Mouse (Mus musculus): ENCODE results near the gene Gm20388. TPM values are rescaled to one million over a fixed set of nuclear protein-coding genes. Genes with fewer than 3 reads are reported as not detected.
"Not testable (repeated sequence)": the region's sequence is repeated elsewhere in the genome, so short reads cannot be mapped to it uniquely, and the experiment has no call there.

Gm20388 gene
- polyA plus RNA-seq, 1 experiment: not detected

- TF ChIP-seq CTCF (IDR thresholded peaks at IDR 0.05; ENCODE audit: insufficient read depth, low read depth, low read length): no peak
- H3K27ac ChIP-seq (ENCODE audit: insufficient read depth, low read depth, low read length): no peak overlapping the region
- no peak overlapping the region for H3K4me3 ChIP-seq (ENCODE audit: insufficient read depth, low read depth, low read length)
- H3K4me1 ChIP-seq (ENCODE audit: control insufficient read depth, insufficient read depth, low read length): peaks cover 12% of the 10 kb centered on the region
- 27% methylated on average over 16 of the region's 16 CpGs for WGBS
Observed at GRCm38 (mm10) chr8:121129265-121129940, 1218.8 kb downstream of the Gm20388 start.

- no peak overlapping the region for H3K27ac ChIP-seq (ENCODE audit: insufficient read depth, low read depth, low read length)
- H3K4me3 ChIP-seq (ENCODE audit: insufficient read depth, low read depth, low read length): no peak overlapping the region
- peaks cover 12% of the 10 kb centered on the region for H3K4me1 ChIP-seq (ENCODE audit: control insufficient read depth, insufficient read depth, low read length)
- TF ChIP-seq POLR2A (IDR thresholded peaks at IDR 0.05; ENCODE audit: insufficient read depth, low read depth, low read length): no peak
- TF ChIP-seq CTCF (IDR thresholded peaks at IDR 0.05; ENCODE audit: insufficient read depth, low read depth, low read length): no peak
- 34% methylated on average over 5 of the region's 5 CpGs for WGBS
Observed at GRCm38 (mm10) chr8:121130522-121130921, 1219.9 kb downstream of the Gm20388 start.

- Histone ChIP-seq H3K27ac (ENCODE audit: insufficient read depth, low read depth, low read length) (no peak overlapping the region), H3K4me1 (ENCODE audit: control insufficient read depth, insufficient read depth, low read length) (peaks cover 8% of the 10 kb centered on the region), H3K4me3 (ENCODE audit: insufficient read depth, low read depth, low read length) (no peak overlapping the region)
- WGBS: 78% methylated on average over 5 of the region's 5 CpGs
- TF ChIP-seq POLR2A (IDR thresholded peaks at IDR 0.05; ENCODE audit: insufficient read depth, low read depth, low read length): no peak
- no peak for TF ChIP-seq CTCF (IDR thresholded peaks at IDR 0.05; ENCODE audit: insufficient read depth, low read depth, low read length)
Observed at GRCm38 (mm10) chr8:121132961-121133513, 1222.4 kb downstream of the Gm20388 start.

GRCm38 (mm10) chr8:121134102-121134501 is 1223.5 kb downstream of the Gm20388 start:
- Histone ChIP-seq H3K27ac (ENCODE audit: insufficient read depth, low read depth, low read length) (no peak overlapping the region), H3K4me3 (ENCODE audit: insufficient read depth, low read depth, low read length) (no peak overlapping the region), H3K4me1 (ENCODE audit: control insufficient read depth, insufficient read depth, low read length) (no peaks in the 10 kb centered on the region)
- whole genome bisulfite sequencing: 92% methylated on average over 10 of the region's 10 CpGs
- no peak for TF ChIP-seq CTCF (IDR thresholded peaks at IDR 0.05; ENCODE audit: insufficient read depth, low read depth, low read length)

- H3K27ac ChIP-seq (ENCODE audit: insufficient read depth, low read depth, low read length): no peak overlapping the region
- 90% methylated on average over 11 of the region's 11 CpGs for WGBS
- no peak overlapping the region for H3K4me3 ChIP-seq (ENCODE audit: insufficient read depth, low read depth, low read length)
- no peaks in the 10 kb centered on the region for H3K4me1 ChIP-seq (ENCODE audit: control insufficient read depth, insufficient read depth, low read length)
- TF ChIP-seq CTCF (IDR thresholded peaks at IDR 0.05; ENCODE audit: insufficient read depth, low read depth, low read length): no peak
- no peak for TF ChIP-seq POLR2A (IDR thresholded peaks at IDR 0.05; ENCODE audit: insufficient read depth, low read depth, low read length)
Observed at GRCm38 (mm10) chr8:121134512-121134911, 1223.9 kb downstream of the Gm20388 start.

GRCm38 (mm10) chr8:121136856-121137255 is 1226.2 kb downstream of the Gm20388 start:
- no peak for TF ChIP-seq CTCF (IDR thresholded peaks at IDR 0.05; ENCODE audit: insufficient read depth, low read depth, low read length)
- no peak for TF ChIP-seq POLR2A (IDR thresholded peaks at IDR 0.05; ENCODE audit: insufficient read depth, low read depth, low read length)
- no peak overlapping the region for H3K27ac ChIP-seq (ENCODE audit: insufficient read depth, low read depth, low read length)
- 94% methylated on average over 6 of the region's 6 CpGs for WGBS
- no peaks in the 10 kb centered on the region for H3K4me1 ChIP-seq (ENCODE audit: control insufficient read depth, insufficient read depth, low read length)
- no peak overlapping the region for H3K4me3 ChIP-seq (ENCODE audit: insufficient read depth, low read depth, low read length)

- H3K27ac ChIP-seq (ENCODE audit: insufficient read depth, low read depth, low read length); H3K4me3 ChIP-seq (ENCODE audit: insufficient read depth, low read depth, low read length); H3K4me1 ChIP-seq (ENCODE audit: control insufficient read depth, insufficient read depth, low read length): not testable (repeated sequence)
- WGBS: 80% methylated on average over 6 of the region's 6 CpGs
Observed at GRCm38 (mm10) chr8:121145457-121146134, 1235.0 kb downstream of the Gm20388 start.

- Histone ChIP-seq H3K4me3 (ENCODE audit: insufficient read depth, low read depth, low read length) (no peak overlapping the region), H3K4me1 (ENCODE audit: control insufficient read depth, insufficient read depth, low read length) (no peaks in the 10 kb centered on the region), H3K27ac (ENCODE audit: insufficient read depth, low read depth, low read length) (no peak overlapping the region)
- 56% methylated on average over 8 of the region's 8 CpGs for WGBS
- TF ChIP-seq CTCF (IDR thresholded peaks at IDR 0.05; ENCODE audit: insufficient read depth, low read depth, low read length) (no peak), POLR2A (IDR thresholded peaks at IDR 0.05; ENCODE audit: insufficient read depth, low read depth, low read length) (no peak)
Observed at GRCm38 (mm10) chr8:121148573-121149083, 1238.0 kb downstream of the Gm20388 start.

GRCm38 (mm10) chr8:121152394-121152793 is 1241.8 kb downstream of the Gm20388 start:
- 57% methylated on average over 12 of the region's 12 CpGs for WGBS
- TF ChIP-seq CTCF (IDR thresholded peaks at IDR 0.05; ENCODE audit: insufficient read depth, low read depth, low read length) (no peak), POLR2A (IDR thresholded peaks at IDR 0.05; ENCODE audit: insufficient read depth, low read depth, low read length) (no peak)
- H3K27ac ChIP-seq (ENCODE audit: insufficient read depth, low read depth, low read length): no peak overlapping the region
- no peak overlapping the region for H3K4me3 ChIP-seq (ENCODE audit: insufficient read depth, low read depth, low read length)
- no peaks in the 10 kb centered on the region for H3K4me1 ChIP-seq (ENCODE audit: control insufficient read depth, insufficient read depth, low read length)

Measured in olfactory bulb, adult 2 months (tissue).